Mouse (Mus musculus): Measurements from ENCODE around the gene Entpd2. TPM values are rescaled to one million over a fixed set of nuclear protein-coding genes. Genes with fewer than 3 reads are reported as not detected.

Gene Entpd2
- polyA plus RNA-seq, 1 experiment from 2014 or later: 0.13 TPM

DNA sequence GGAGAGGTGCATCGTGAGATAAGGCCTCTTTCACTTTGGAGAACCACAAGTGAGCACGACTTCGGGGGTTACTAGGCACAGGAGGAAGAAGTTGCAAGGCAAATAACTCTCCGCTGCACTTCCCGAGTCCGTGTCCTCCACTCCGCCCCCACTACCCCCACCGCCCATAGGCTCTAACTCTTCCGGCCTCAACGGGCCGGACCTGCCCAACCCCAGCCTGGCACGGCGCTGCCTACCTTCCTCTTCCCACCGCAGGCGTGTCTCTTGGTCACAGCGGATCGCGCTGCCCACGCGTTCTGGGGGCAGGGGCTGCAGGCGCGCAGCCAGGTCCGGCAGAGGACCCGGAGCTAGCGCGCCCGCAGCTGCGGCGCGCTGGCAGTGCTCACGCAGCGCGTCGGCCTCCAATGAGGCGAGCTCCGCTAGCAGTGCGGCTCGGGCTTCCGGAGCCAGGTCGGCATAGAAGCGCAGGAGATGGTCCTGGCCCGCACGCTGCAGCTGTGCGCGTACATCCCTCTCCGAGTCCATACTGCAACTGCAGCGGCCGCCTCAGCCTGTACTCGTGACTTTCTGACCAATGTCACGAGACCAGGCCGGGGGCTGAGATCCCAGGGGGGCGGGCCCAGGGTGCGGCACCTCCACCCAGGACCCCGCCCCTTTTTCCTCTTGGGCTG lies 30.4 kb upstream of the Entpd2 start, which contains the start of gene Uap1l1:
TSS of gene Uap1l1 (minus strand) at position 592 of the 671 bp plus-strand sequence.
- Histone ChIP-seq H3K9ac (peak within 1 kb of the TSS; percentile 73), H3K27ac (peak within 1 kb of the TSS; percentile 49; the same call in 1 of the 2 replicates), H3K4me3 (peak within 1 kb of the TSS; percentile 66), H3K4me2 (peak within 1 kb of the TSS; percentile 97), H3K4me1 (peaks cover 41% of the 10 kb centered on the region), H3K9me3 (replicated peaks) (no peaks in the 10 kb centered on the region), H3K36me3 (peaks cover 15% of the 10 kb centered on the region), H3K27me3 (replicated peaks) (peaks cover 40% of the 10 kb centered on the region)
- ATAC-seq: peak; percentile 65
- WGBS (ENCODE audit: insufficient replicate concordance): under 1% methylated on average over 52 of the region's 54 CpGs

GRCm38 (mm10) chr2:25369996-25370395 lies 25.7 kb upstream of the Entpd2 start:
- Histone ChIP-seq H3K9ac (peak overlapping the region; percentile 53), H3K4me1 (peaks cover 67% of the 10 kb centered on the region), H3K4me3 (peak overlapping the region; percentile 22), H3K27me3 (replicated peaks) (peaks cover 21% of the 10 kb centered on the region), H3K4me2 (peak overlapping the region; percentile 96), H3K9me3 (replicated peaks) (no peaks in the 10 kb centered on the region), H3K36me3 (peaks cover 7% of the 10 kb centered on the region), H3K27ac (peak overlapping the region; percentile 91)
- WGBS (ENCODE audit: insufficient replicate concordance): 28% methylated on average over 3 of the region's 3 CpGs
- peak; percentile 65 for ATAC-seq

GRCm38 (mm10) chr2:25371764-25372643 lies 23.7 kb upstream of the Entpd2 start, which contains the start of gene Sapcd2:
Gene Sapcd2, plus strand, starts transcription at chr2:25372321.
- peaks cover 5% of the 10 kb centered on the region; the same call in 1 of the 2 replicates for H3K27me3 ChIP-seq (replicated peaks)
- H3K36me3 ChIP-seq: peaks cover 28% of the 10 kb centered on the region
- ATAC-seq: peak; percentile 87
- peaks cover 74% of the 10 kb centered on the region for H3K4me1 ChIP-seq
- H3K4me3 ChIP-seq: peak within 1 kb of the TSS; percentile 81
- peak within 1 kb of the TSS; percentile 96 for H3K4me2 ChIP-seq
- peak within 1 kb of the TSS; percentile 91 for H3K27ac ChIP-seq
- 3% methylated on average over 65 of the region's 65 CpGs for WGBS (ENCODE audit: insufficient replicate concordance)
- peak within 1 kb of the TSS; percentile 87 for H3K9ac ChIP-seq
- no peaks in the 10 kb centered on the region for H3K9me3 ChIP-seq (replicated peaks)

GRCm38 (mm10) chr2:25372644-25373391 lies 22.9 kb upstream of the Entpd2 start:
- H3K4me2 ChIP-seq: peak overlapping the region; percentile 96
- 2% methylated on average over 42 of the region's 42 CpGs for WGBS (ENCODE audit: insufficient replicate concordance)

DNA sequence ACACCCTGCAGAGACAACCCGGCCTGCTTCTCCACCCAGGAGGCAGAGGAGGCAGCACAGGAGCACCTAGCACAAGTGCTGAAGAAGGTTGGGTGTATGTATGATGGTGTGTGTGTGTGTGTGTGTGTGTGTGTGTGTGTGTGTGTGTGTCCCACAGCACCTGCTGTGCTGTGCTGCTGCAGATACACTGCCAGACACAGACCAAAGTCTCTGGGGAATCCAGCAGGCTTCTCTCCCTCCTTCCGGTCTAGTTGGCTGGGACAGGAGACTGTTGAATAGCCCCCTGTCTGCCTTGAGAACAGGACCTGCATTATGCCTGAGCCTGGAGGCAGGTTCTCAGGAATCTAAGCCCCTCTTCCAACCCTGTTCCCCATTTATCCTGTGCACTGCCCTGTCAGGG lies 22.2 kb upstream of the Entpd2 start:
- Histone ChIP-seq H3K9me3 (replicated peaks) (no peaks in the 10 kb centered on the region), H3K27me3 (replicated peaks) (no peaks in the 10 kb centered on the region), H3K4me3 (peak overlapping the region; percentile 81), H3K4me2 (peak overlapping the region; percentile 96), H3K4me1 (peaks cover 74% of the 10 kb centered on the region), H3K9ac (peak overlapping the region; percentile 87), H3K27ac (peak overlapping the region; percentile 91), H3K36me3 (peaks cover 42% of the 10 kb centered on the region)
- 66% methylated on average over 2 of the region's 2 CpGs for WGBS (ENCODE audit: insufficient replicate concordance)
- no peak for ATAC-seq

More at GRCm38 (mm10) chr2:25372644-25373391, 22.9 kb upstream of the Entpd2 start:
- Histone ChIP-seq H3K27ac (peak overlapping the region; percentile 91), H3K36me3 (peaks cover 36% of the 10 kb centered on the region), H3K4me3 (peak overlapping the region; percentile 81), H3K27me3 (replicated peaks) (peaks cover 5% of the 10 kb centered on the region; the same call in 1 of the 2 replicates), H3K9ac (peak overlapping the region; percentile 87), H3K9me3 (replicated peaks) (no peaks in the 10 kb centered on the region), H3K4me1 (peaks cover 74% of the 10 kb centered on the region)
- ATAC-seq: peak; percentile 57

GRCm38 (mm10) chr2:25376589-25376988 lies 19.1 kb upstream of the Entpd2 start:
- Histone ChIP-seq H3K4me1 (peaks cover 48% of the 10 kb centered on the region), H3K36me3 (peaks cover 47% of the 10 kb centered on the region), H3K9ac (no peak overlapping the region), H3K27me3 (replicated peaks) (no peaks in the 10 kb centered on the region; the same call in 1 of the 2 replicates), H3K4me3 (no peak overlapping the region), H3K27ac (no peak overlapping the region; the same call in 1 of the 2 replicates), H3K4me2 (no peak overlapping the region), H3K9me3 (replicated peaks) (no peaks in the 10 kb centered on the region)
- 59% methylated on average over 4 of the region's 4 CpGs for WGBS (ENCODE audit: insufficient replicate concordance)
- ATAC-seq: no peak

GRCm38 (mm10) chr2:25384492-25384891 lies 11.2 kb upstream of the Entpd2 start:
- Histone ChIP-seq H3K4me3 (no peak overlapping the region), H3K27me3 (replicated peaks) (peaks cover 17% of the 10 kb centered on the region; the same call in 1 of the 2 replicates), H3K4me2 (no peak overlapping the region), H3K4me1 (peaks cover 2% of the 10 kb centered on the region; the same call in 1 of the 2 replicates), H3K9ac (no peak overlapping the region), H3K36me3 (no peaks in the 10 kb centered on the region), H3K9me3 (replicated peaks) (no peaks in the 10 kb centered on the region), H3K27ac (no peak overlapping the region)
- ATAC-seq: no peak
- WGBS (ENCODE audit: insufficient replicate concordance): 47% methylated on average over 5 of the region's 5 CpGs

- no peaks in the 10 kb centered on the region for H3K9me3 ChIP-seq (replicated peaks)
- no peak overlapping the region for H3K4me3 ChIP-seq
- 55% methylated on average over 5 of the region's 5 CpGs for WGBS (ENCODE audit: insufficient replicate concordance)
- no peak for ATAC-seq
- no peak overlapping the region for H3K27ac ChIP-seq
- H3K4me2 ChIP-seq: no peak overlapping the region
- H3K36me3 ChIP-seq: no peaks in the 10 kb centered on the region
- H3K4me1 ChIP-seq: peaks cover 9% of the 10 kb centered on the region
- H3K9ac ChIP-seq: no peak overlapping the region
- peaks cover 53% of the 10 kb centered on the region for H3K27me3 ChIP-seq (replicated peaks)
These were observed 4.4 kb upstream of the Entpd2 start for GRCm38 (mm10) chr2:25391266-25391665.

DNA sequence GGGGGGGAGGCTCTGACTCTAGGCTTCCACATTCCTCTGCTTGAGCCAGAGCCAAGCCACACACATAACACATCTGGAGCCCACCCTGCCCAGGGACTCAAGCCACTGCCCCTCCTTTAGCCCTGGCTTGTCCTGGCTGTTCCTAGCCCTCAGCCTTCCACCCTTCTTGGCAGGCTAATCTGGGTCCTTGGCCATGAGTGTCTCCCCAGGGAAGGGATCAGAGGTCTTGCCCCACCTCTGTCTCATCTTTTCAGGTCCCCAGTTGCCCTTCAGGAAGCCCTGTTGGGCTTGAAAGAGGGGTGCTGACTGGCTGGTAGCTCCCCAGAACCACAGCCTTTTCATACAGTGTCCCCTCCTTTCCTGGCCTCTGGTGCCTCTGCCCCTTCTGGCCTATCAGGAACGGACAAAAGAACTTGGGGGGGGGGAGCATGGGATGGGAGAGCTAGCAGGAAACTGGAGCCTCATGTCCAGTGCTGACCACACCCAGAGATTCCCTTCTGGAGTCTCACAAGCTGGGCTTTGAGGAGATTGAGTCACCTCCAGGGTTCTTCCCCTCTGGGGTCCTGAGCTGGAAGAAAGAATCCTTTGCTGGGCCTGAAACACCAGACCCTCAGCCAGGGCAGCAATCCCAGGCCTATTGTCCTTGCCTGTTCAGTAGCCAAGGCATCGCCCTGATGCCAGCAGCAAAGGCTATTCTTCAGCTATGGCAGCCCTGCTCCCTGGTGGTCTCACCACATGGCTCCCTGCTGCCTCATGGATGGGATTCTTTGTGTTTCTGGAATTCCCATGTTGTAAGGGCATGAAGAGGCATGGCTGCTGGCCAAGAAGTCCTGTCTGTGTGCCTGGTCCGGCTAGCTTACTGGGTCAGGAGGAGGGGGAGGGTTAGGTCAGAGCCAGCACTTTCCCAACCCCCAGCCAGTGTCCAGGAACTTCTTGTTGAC lies 1.1 kb upstream of the Entpd2 start:
- Histone ChIP-seq H3K4me2 (no peak overlapping the region), H3K36me3 (no peaks in the 10 kb centered on the region), H3K9ac (no peak overlapping the region), H3K9me3 (replicated peaks) (no peaks in the 10 kb centered on the region), H3K27me3 (replicated peaks) (peaks cover 82% of the 10 kb centered on the region), H3K4me3 (no peak overlapping the region), H3K27ac (no peak overlapping the region), H3K4me1 (peaks cover 10% of the 10 kb centered on the region)
- no peak for ATAC-seq
- WGBS (ENCODE audit: insufficient replicate concordance): 44% methylated on average over 3 of the region's 3 CpGs

DNA sequence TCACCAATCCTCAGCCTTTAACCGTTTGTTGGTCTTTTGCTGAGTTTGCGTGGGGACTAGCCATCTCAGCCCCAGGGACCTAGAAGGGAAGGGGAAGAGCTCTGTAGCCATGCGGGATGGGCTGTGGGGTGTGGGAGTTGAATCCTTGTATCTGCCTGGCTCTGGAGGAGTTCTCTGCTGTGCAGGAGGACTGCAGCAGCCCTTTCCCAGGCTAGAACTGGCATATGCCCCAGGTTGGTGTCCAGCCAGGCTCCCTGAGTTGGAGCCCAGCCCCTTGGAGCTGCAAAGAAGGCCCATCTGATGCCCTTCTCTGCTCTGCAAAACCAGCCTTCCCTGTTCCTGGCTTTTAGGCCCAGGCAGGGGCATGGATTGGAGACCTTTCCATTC lies 916 bp downstream of the Entpd2 start:
- H3K27me3 ChIP-seq (replicated peaks): peaks cover 99% of the 10 kb centered on the region
- peak overlapping the region; percentile 48; the same call in 1 of the 2 replicates for H3K4me3 ChIP-seq
- H3K9ac ChIP-seq: no peak overlapping the region
- H3K36me3 ChIP-seq: no peaks in the 10 kb centered on the region
- no peaks in the 10 kb centered on the region for H3K9me3 ChIP-seq (replicated peaks)
- peaks cover 17% of the 10 kb centered on the region for H3K4me1 ChIP-seq
- no peak for ATAC-seq
- no peak overlapping the region for H3K27ac ChIP-seq
- 26% methylated on average over 3 of the region's 3 CpGs for WGBS (ENCODE audit: insufficient replicate concordance)
- H3K4me2 ChIP-seq: peak overlapping the region; percentile 70

All from liver, embryonic 12.5 days (tissue).